Mouse (Mus musculus): ENCODE measurements around the gene Tbce. TPM values are rescaled to one million over a fixed set of nuclear protein-coding genes. Genes with fewer than 3 reads are reported as not detected.
A peak's percentile ranks its signal among the peaks of the same experiment; 100 is the strongest.

The Tbce gene
- total RNA-seq, 2 experiments from 2014 or later, result 71.3 to 95.3 TPM

DNA sequence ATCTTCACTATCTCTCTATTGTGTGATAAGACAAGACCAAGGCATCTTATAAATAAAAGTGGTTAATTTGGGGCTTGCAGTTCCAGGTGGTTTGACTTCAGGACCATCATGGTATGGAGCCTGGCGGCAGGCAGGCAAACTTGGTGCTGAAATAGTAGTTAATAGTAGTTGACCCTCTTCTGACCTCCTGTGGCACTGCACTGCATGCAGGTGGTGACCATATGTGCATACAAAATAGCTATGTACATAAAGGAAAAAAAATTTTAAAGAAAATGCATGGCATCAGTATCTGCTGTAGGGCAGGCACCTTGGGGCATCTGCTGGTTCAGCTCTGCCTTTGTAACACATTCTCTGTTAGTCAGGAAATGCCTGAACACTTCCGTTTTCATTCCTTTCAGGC, 49.0 kb downstream of the Tbce start:
- ATAC-seq (replicated peaks; ENCODE audit: low FRiP score, poor library complexity, severe bottlenecking), result no peak

DNA sequence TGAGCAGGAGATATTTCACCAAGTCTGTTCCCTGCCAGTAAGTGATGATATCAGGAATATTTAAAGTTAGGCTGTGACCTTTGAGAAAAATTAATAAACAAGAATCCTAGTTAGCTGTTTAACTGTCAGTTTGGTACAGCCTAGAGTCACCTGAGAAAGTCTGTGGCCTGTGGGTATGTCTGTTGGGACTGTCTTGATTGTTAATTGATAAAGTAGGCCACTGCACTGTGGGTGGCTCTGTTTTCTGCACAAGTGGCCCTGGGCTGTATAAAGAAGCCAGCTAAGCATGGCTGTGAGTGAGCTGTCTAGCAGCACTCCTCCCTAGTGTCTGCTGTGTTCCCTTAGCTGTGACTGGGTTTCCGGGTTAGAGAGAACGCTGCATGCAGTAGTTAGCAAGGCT, 50.3 kb downstream of the Tbce start:
- ATAC-seq (replicated peaks; ENCODE audit: low FRiP score, poor library complexity, severe bottlenecking), result no peak

GRCm38 (mm10) chr13:13983523-13983922, 55.9 kb downstream of the Tbce start:
- no peak for ATAC-seq (replicated peaks; ENCODE audit: low FRiP score, poor library complexity, severe bottlenecking)

DNA sequence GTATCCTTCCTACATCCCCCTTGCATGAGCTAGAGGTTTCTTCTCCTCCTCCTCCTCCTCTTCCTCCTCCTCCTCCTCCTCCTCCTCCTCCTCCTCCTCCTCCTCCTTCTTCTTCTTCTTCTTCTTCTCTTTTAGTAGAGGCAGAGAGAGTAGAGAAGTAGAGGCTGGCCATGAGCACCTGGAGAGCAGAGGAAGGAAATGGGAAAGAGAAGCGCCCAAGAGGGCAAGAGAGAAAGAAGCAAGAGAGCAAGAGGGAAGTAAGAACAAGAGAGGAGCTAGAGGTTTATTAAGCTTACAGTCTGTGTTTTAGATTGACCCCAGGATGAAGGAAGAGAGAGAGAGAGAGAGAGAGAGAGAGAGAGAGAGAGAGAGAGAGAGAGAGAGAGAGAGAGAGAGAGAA, 57.6 kb downstream of the Tbce start:
- ATAC-seq (replicated peaks; ENCODE audit: low FRiP score, poor library complexity, severe bottlenecking), result peak; percentile 77

DNA sequence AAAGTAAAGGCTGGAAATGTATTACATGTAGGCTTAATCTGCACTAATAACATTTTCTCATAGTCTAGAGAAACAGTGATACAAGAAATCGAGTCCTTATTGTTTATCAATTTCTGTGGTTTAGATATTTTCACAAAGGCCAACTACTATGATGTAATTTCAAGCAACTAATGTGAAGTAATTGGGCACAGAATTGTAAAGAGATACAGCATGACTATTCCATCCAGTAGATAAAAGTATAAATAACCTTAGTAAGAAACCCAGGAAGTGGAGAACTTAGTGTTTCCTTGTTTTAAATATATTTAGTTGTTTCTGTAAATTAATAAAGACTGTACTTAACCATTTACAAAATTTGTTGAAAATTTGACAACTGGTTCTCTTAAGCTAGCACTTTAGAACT, 69.6 kb downstream of the Tbce start:
- ATAC-seq (replicated peaks; ENCODE audit: low FRiP score, poor library complexity, severe bottlenecking), result no peak

GRCm38 (mm10) chr13:13968629-13969111, 70.8 kb downstream of the Tbce start:
- peak; percentile 95 for ATAC-seq (replicated peaks; ENCODE audit: low FRiP score, poor library complexity, severe bottlenecking)

DNA sequence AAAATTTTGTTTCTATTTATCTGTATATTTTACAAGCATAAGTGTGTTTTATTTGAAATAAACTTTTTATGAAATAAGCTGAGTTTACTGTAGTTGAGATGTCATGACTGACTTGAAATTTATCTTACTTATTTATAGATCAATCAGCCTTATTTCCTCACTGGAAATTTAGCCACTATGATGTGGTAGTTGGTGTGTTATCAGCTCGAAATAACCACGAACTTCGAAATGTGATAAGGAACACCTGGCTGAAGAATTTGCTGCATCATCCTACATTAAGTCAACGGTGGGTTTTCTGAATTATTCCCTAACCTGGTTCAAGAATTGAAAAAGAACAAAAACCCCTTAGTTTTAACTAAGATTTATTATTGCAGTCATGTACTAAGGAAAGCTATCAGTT, 73.3 kb downstream of the Tbce start:
- ATAC-seq (replicated peaks; ENCODE audit: low FRiP score, poor library complexity, severe bottlenecking), result no peak

- no peak for ATAC-seq (replicated peaks; ENCODE audit: low FRiP score, poor library complexity, severe bottlenecking)
These were observed 74.0 kb downstream of the Tbce start for GRCm38 (mm10) chr13:13965388-13965964.

GRCm38 (mm10) chr13:13961046-13961445, 78.4 kb downstream of the Tbce start:
- no peak for ATAC-seq (replicated peaks; ENCODE audit: low FRiP score, poor library complexity, severe bottlenecking)

GRCm38 (mm10) chr13:13960211-13960610, 79.2 kb downstream of the Tbce start:
- ATAC-seq (replicated peaks; ENCODE audit: low FRiP score, poor library complexity, severe bottlenecking), result no peak

- no peak for ATAC-seq (replicated peaks; ENCODE audit: low FRiP score, poor library complexity, severe bottlenecking)
These were observed 82.8 kb downstream of the Tbce start for GRCm38 (mm10) chr13:13956686-13957085.

DNA sequence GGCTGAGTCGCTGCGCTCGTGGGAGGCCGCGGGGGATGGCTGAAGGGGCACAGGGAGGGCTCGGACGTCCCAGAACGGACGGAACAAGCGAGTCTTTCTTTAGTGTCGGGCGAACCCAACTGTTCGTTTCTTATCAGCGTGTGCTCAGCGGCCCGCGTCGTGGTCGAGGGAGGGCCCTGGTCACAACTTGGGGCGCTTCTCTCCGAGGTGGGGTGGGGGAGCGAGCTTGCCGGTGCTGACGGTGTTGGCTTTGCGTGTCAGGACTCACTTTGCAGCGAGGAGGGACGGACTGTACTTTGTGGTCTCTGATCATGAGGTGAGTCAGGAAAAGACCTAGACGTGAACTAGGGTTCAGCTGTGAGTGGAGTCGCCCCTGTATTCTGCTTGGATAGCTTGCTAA, 84.5 kb downstream of the Tbce start:
- ATAC-seq (replicated peaks; ENCODE audit: low FRiP score, poor library complexity, severe bottlenecking), result peak; percentile 42

DNA sequence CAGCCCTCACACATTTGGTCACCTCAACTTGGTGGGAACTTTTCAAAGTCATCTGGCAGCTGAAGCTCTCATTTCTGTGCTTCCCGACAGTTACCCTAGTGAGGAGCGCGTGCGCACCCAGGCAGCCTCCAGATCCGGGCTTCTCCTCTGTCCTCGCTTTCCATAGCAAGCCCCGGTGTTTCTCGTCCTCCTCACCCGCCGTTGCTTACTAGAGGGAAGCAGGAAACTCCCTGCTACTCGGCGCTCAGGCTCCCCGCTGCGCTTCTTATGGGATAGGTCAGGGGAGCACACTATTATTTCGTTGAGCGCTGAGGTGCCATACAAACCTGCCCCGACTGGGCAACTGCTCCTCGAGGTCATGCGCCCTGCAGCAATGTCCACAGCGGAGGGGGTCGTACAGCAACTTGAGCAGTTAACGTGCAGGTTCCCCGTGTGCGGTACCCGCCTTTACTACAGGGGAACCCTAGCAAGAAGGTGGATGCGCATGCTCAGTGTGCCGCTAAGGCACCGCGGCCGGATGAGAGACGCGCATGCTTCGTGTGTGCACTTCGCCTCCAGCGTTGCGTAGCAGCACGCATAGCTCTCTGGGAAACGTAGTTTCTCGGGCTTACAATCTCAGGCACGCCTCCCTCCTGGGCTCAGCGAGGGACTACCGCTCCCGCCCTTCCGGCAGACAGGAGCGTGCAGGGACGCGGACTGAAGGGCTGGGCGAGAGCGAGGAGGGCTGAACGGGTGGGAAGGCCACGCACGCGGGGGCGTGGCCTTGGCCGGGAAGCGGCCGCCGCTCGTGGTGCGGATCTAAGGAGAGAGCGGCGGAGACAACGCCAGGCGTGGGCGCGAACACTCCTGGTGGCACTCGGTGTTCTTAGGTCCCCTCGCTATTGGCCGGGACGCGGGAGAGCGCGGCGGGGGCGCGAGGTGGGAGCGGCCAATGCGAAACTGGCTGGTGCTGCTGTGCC, 85.3 kb downstream of the Tbce start, which contains the start of gene B3galnt2:
B3galnt2 (plus strand) TSS at position 596 of the 959 bp plus-strand sequence.
- peak; percentile 97 for ATAC-seq (replicated peaks; ENCODE audit: low FRiP score, poor library complexity, severe bottlenecking)

Other genes starting within 250 kb of the Tbce start
- 10.2 and 14.0 TPM in 2 replicates for gene B3galnt2, start 85.2 kb downstream of the Tbce start, total RNA-seq (2015; ENCODE audit: low replicate concordance)
- gene B3galnt2, start 85.2 kb downstream of the Tbce start, total RNA-seq (2017; ENCODE audit: low replicate concordance), result 7.4 and 10.7 TPM in 2 replicates
- gene Arid4b, start 23.6 kb upstream of the Tbce start, total RNA-seq (2015; ENCODE audit: low replicate concordance), result 102 and 126 TPM in 2 replicates
- 186 and 206 TPM in 2 replicates for gene Arid4b, start 23.6 kb upstream of the Tbce start, total RNA-seq (2017; ENCODE audit: low replicate concordance)
- gene Ggps1, start 23.9 kb upstream of the Tbce start, total RNA-seq (2015; ENCODE audit: low replicate concordance), result 13.4 and 34.7 TPM in 2 replicates
- 25.8 and 30.6 TPM in 2 replicates for gene Ggps1, start 23.9 kb upstream of the Tbce start, total RNA-seq (2017; ENCODE audit: low replicate concordance)

Data from erythroblast, adult 5-6 weeks (primary cell).